Mouse (Mus musculus) bone marrow macrophage, adult 2 months (primary cell): ENCODE measurements around the gene Pfkp. TPM values are rescaled to one million over a fixed set of nuclear protein-coding genes. Genes with fewer than 3 reads are reported as not detected.

ENCODE experiments used
- H3K27ac ChIP-seq: 2 replicates; pipeline ENCODE4 v1.5.1; 2012; ENCODE audit warnings: low read depth, low read length; ENCODE audit not compliant: insufficient read depth
- H3K4me1 ChIP-seq: 2 replicates; pipeline ENCODE4 v1.6.1; 2012; ENCODE audit warnings: low read length; ENCODE audit not compliant: control insufficient read depth, insufficient read depth
- H3K4me3 ChIP-seq: 2 replicates; pipeline ENCODE4 v1.5.1; 2012; ENCODE audit warnings: mild to moderate bottlenecking, low read length, moderate library complexity; ENCODE audit not compliant: insufficient read depth
- CTCF ChIP-seq: IDR thresholded peaks from 2 replicates; pipeline ENCODE4 v1.5.1; 2012; ENCODE audit warnings: low read depth, mild to moderate bottlenecking, low read length, moderate library complexity
- POLR2A ChIP-seq: IDR thresholded peaks from 2 replicates; pipeline ENCODE4 v1.6.1; 2012; ENCODE audit warnings: mild to moderate bottlenecking, low read depth, low read length, borderline replicate concordance
- polyA plus RNA-seq: library from polyadenylated mRNA; stranded (reverse); fragments of >200 nt; gene quantifications from 2 replicates; pipeline ENCODE4 v1.2.4, GENCODE M21; 2012; ENCODE audit not compliant: missing spikeins, insufficient read depth, insufficient read length

Gene Pfkp
- polyA plus RNA-seq, 1 experiment: 49.3 TPM

- no peak for TF ChIP-seq CTCF
- peaks cover 42% of the 10 kb centered on the region for H3K4me1 ChIP-seq
- H3K4me3 ChIP-seq: 0 out of 2 replicates have a peak overlapping the region, but pooled peaks have one; percentile 1
- peak overlapping the region; percentile 47 for H3K27ac ChIP-seq
These were observed 24.5 kb downstream of the Pfkp start for GRCm38 (mm10) chr13:6624121-6624520.

DNA sequence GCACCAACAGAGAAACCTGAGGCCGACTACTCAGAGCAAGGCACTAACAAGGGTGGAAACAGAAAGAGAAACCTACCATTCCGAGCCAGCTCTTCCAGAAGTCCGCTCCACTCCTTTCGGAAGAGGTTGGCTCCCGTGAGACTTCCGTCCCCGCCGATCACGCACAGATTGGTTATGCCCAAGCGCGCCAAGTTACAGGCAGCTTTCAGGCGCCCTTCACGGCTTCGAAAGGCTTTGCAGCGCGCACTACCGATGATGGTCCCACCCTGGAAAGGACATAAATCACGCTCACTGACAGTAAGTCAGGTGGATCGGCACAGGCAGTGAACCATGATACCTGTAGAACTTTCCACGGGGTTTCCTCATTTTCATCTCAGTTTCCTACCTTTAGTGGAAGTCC is 26.7 kb downstream of the Pfkp start:
- H3K4me3 ChIP-seq: no peak overlapping the region
- H3K27ac ChIP-seq: no peak overlapping the region
- H3K4me1 ChIP-seq: peaks cover 39% of the 10 kb centered on the region
- TF ChIP-seq CTCF: no peak
- TF ChIP-seq POLR2A: no peak

- Histone ChIP-seq H3K4me1 (peaks cover 30% of the 10 kb centered on the region), H3K27ac (no peak overlapping the region)
These were observed 28.3 kb downstream of the Pfkp start for GRCm38 (mm10) chr13:6620250-6620649.

GRCm38 (mm10) chr13:6618711-6619110 is 29.9 kb downstream of the Pfkp start:
- Histone ChIP-seq H3K27ac (peak overlapping the region; percentile 23; the same call in 1 of the 2 replicates), H3K4me1 (peaks cover 18% of the 10 kb centered on the region), H3K4me3 (no peak overlapping the region)
- no peak for TF ChIP-seq CTCF
- no peak for TF ChIP-seq POLR2A

More at GRCm38 (mm10) chr13:6620250-6620649, 28.3 kb downstream of the Pfkp start:
- no peak for TF ChIP-seq POLR2A
- no peak for TF ChIP-seq CTCF
- no peak overlapping the region for H3K4me3 ChIP-seq

DNA sequence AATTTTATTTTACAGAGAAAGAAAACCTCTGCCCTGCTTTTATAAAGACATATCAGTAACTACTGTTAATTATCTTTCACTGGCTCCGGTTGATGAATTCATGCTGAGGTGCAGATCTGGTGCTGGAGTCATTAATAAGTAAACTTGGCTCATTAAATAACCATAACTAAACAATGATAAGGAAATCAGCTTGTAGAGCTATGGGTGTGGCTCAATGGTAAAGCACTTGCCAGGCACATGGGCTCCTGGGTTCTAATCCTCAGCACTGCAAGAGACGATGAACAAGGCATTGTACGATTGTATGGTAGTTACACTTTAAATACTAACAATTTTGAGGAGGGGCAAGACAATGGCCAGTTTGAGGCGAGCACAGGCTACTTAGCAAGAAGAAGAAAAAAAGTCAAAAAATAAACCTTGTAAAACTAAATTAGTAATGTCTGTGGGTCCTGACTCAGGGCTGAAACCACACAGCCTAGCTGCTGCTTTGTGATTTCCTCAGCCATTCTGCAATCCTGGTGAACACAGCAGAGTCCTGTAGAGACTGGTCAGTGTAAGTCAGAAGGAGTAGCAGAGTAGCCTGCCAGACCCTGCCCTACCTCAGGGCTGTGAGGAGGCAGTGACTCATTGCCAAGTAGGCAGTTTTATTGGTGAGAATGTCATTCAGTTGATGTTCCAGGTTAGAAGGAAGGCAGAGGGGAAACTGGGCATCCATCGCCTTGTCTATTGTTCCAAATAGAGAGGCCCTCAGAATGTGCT is 34.7 kb downstream of the Pfkp start:
- TF ChIP-seq CTCF: no peak
- no peak for TF ChIP-seq POLR2A
- Histone ChIP-seq H3K4me1 (peaks cover 6% of the 10 kb centered on the region), H3K4me3 (no peak overlapping the region)

DNA sequence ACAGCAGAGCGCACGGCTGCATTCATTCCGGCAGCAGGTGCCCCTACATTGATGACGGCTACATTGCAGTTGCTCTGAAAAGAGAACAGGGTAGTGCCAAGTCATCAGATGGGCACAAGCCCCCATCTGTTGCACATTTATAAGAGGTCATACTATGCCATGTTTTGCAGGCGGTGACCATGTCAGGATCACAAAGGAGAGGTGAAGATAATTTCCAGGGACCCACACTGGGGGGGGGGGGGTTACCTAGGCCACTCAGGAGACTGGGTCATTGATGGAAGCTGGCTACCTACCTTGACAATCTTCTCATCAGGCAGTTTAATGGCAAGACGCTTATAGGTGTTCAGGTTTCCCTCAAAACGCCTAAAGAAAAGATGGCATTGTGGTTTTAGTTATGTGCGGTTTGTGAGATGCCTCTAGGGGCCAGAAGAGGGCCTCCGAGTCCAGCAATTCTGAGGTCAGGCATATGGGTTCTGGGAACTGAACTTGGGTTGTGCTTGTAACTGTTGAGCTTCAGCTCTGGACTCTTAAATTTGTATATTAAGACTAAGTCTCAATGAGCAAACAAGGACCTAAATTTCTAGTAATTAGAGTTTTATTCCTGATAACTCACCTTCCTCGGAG is 45.7 kb downstream of the Pfkp start:
- Histone ChIP-seq H3K4me1 (no peaks in the 10 kb centered on the region), H3K27ac (no peak overlapping the region), H3K4me3 (no peak overlapping the region)
- TF ChIP-seq CTCF (no peak), POLR2A (no peak)

More for the DNA sequence above, 34.7 kb downstream of the Pfkp start:
- H3K27ac ChIP-seq: no peak overlapping the region

- H3K27ac ChIP-seq: no peak overlapping the region
- H3K4me3 ChIP-seq: no peak overlapping the region
- TF ChIP-seq POLR2A (no peak), CTCF (no peak)
- H3K4me1 ChIP-seq: no peaks in the 10 kb centered on the region
These were observed 46.9 kb downstream of the Pfkp start for GRCm38 (mm10) chr13:6601676-6602075.

DNA sequence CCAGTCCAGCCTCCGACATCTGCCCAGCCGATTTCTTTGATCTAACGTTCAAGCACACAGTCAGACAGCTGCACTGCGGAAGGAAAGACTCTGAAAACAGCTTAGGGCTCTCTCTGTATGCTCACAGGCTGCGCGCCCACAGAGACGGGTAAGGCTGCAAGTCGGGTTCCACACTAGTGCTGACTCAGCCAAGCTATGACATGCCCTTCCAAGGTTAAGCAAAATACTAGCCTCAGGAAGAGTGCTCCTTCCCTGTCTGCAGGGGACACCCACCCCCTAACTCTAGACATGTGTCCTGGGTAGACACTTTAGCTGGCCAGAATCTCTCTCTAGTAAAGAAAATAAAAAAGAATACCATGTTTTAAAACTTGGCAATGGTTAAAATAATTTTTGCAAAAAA is 48.0 kb downstream of the Pfkp start:
- no peaks in the 10 kb centered on the region for H3K4me1 ChIP-seq
- no peak overlapping the region for H3K27ac ChIP-seq
- TF ChIP-seq POLR2A (no peak), CTCF (no peak)
- no peak overlapping the region for H3K4me3 ChIP-seq

GRCm38 (mm10) chr13:6597801-6598200 is 50.8 kb downstream of the Pfkp start:
- Histone ChIP-seq H3K4me3 (no peak overlapping the region), H3K27ac (no peak overlapping the region), H3K4me1 (no peaks in the 10 kb centered on the region)

DNA sequence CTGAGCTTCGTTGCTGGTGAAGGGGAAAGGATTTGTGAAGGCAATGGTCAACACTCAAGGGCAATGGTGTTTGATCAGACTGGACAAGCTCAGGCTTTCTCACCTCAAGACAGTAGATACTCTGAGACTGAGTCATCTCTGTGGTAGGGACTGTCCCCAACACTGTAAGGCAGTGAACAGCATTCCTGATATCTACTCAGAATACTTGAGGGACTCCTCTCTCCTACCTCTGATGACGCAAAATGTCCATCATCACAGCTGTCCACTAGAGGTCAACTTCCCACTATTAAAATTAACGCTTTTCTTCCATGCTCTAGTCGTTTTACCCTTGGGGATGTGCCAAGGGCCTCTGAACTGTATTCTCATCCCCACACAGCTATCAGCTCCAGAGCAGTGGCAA is 53.2 kb downstream of the Pfkp start:
- TF ChIP-seq CTCF (no peak), POLR2A (no peak)
- no peak overlapping the region for H3K4me3 ChIP-seq
- H3K4me1 ChIP-seq: no peaks in the 10 kb centered on the region
- H3K27ac ChIP-seq: no peak overlapping the region

More at GRCm38 (mm10) chr13:6597801-6598200, 50.8 kb downstream of the Pfkp start:
- TF ChIP-seq CTCF (no peak), POLR2A (no peak)
